Mouse (Mus musculus): ENCODE data around the gene Boll. TPM values are rescaled to one million over a fixed set of nuclear protein-coding genes. Genes with fewer than 3 reads are reported as not detected.
"Not testable (repeated sequence)": the region's sequence is repeated elsewhere in the genome, so short reads cannot be mapped to it uniquely, and the experiment has no call there.

Boll gene
- polyA plus RNA-seq, 1 experiment from 2014 or later = 0.23 TPM

DNA sequence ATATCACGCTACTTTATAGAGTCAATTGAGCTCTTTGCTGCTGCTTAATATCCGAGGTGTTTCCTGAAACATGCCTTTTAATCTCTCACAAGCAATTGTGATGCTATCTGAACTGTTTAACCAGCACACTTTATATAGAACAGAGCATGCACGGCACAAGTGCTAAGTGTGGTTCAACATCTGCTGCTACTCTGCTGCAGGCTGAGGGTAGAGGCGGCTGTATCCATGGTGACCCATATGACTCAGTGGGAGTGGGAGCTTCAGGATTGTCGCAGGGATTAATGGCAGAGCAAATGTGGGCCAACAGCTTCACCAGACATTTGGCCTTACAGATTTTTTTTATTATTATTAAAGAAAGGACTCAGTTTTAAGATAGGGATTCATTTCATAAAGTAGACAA, 36.6 kb upstream of the Boll start:
- Histone ChIP-seq H3K4me2 (ENCODE audit: low read length) (no peak overlapping the region), H3K27me3 (replicated peaks; ENCODE audit: control insufficient read depth, insufficient read depth, low read length) (no peaks in the 10 kb centered on the region; the same call in 1 of the 2 replicates), H3K9ac (ENCODE audit: low read length) (no peak overlapping the region), H3K4me1 (ENCODE audit: control insufficient read depth, insufficient read depth, low read length) (no peaks in the 10 kb centered on the region; the same call in 1 of the 2 replicates), H3K4me3 (ENCODE audit: low read depth, low read length) (no peak overlapping the region), H3K27ac (ENCODE audit: low read depth, low read length) (no peak overlapping the region), H3K9me3 (replicated peaks; ENCODE audit: control insufficient read depth, low read length) (no peaks in the 10 kb centered on the region), H3K36me3 (ENCODE audit: control insufficient read depth, insufficient read depth, low read length) (no peaks in the 10 kb centered on the region)
- ATAC-seq (peak; percentile 55; the same call in 1 of the 2 replicates), DNase-seq (ENCODE audit: low spot score) (peak; percentile 36)
- 39% methylated on average over 5 of the region's 5 CpGs for WGBS

GRCm38 (mm10) chr1:55383114-55383773, 20.0 kb upstream of the Boll start:
- Histone ChIP-seq H3K4me3 (ENCODE audit: low read depth, low read length) (no peak overlapping the region), H3K9ac (ENCODE audit: low read length) (no peak overlapping the region), H3K9me3 (replicated peaks; ENCODE audit: control insufficient read depth, low read length) (no peaks in the 10 kb centered on the region), H3K27me3 (replicated peaks; ENCODE audit: control insufficient read depth, insufficient read depth, low read length) (no peaks in the 10 kb centered on the region), H3K27ac (ENCODE audit: low read depth, low read length) (no peak overlapping the region), H3K36me3 (ENCODE audit: control insufficient read depth, insufficient read depth, low read length) (no peaks in the 10 kb centered on the region), H3K4me1 (ENCODE audit: control insufficient read depth, insufficient read depth, low read length) (no peaks in the 10 kb centered on the region), H3K4me2 (ENCODE audit: low read length) (no peak overlapping the region)
- WGBS = 9% methylated on average over 9 of the region's 9 CpGs
- DNase-seq (ENCODE audit: low spot score) (peak; percentile 89), ATAC-seq (peak; percentile 93)

GRCm38 (mm10) chr1:55380527-55380926, 17.3 kb upstream of the Boll start:
- Histone ChIP-seq H3K27me3 (replicated peaks; ENCODE audit: control insufficient read depth, insufficient read depth, low read length) (no peaks in the 10 kb centered on the region), H3K9ac (ENCODE audit: low read length) (no peak overlapping the region), H3K4me1 (ENCODE audit: control insufficient read depth, insufficient read depth, low read length) (no peaks in the 10 kb centered on the region), H3K4me3 (ENCODE audit: low read depth, low read length) (no peak overlapping the region), H3K9me3 (replicated peaks; ENCODE audit: control insufficient read depth, low read length) (no peaks in the 10 kb centered on the region), H3K4me2 (ENCODE audit: low read length) (no peak overlapping the region), H3K27ac (ENCODE audit: low read depth, low read length) (no peak overlapping the region), H3K36me3 (ENCODE audit: control insufficient read depth, insufficient read depth, low read length) (no peaks in the 10 kb centered on the region)
- DNase-seq (ENCODE audit: low spot score) (no peak), ATAC-seq (no peak)
- WGBS = 80% methylated on average over 2 of the region's 2 CpGs

DNA sequence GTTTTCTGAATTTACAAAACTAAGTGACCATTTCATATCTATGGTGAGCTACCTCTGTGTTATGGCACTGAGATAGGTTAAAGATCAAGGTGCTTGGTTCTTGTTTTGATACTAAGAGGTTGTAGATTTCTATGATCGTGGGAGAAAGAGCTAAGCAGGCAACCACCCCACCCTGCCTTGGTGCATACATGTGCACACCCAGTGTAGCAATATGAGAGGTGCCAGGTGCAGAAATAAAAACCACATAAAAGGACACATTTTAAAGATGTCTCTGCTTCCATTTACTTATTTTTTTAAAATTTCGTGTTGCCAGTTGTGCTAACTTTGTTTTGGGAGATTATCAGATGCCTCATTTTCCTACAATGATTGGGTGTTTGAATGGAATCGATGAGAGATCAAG, 9.4 kb upstream of the Boll start:
- H3K4me3 ChIP-seq (ENCODE audit: low read depth, low read length) = no peak overlapping the region
- WGBS = 93% methylated on average over 3 of the region's 3 CpGs
- H3K27me3 ChIP-seq (replicated peaks; ENCODE audit: control insufficient read depth, insufficient read depth, low read length) = no peaks in the 10 kb centered on the region
- H3K4me1 ChIP-seq (ENCODE audit: control insufficient read depth, insufficient read depth, low read length) = no peaks in the 10 kb centered on the region
- no peak overlapping the region for H3K4me2 ChIP-seq (ENCODE audit: low read length)
- DNase-seq (ENCODE audit: low spot score) (no peak), ATAC-seq (no peak)
- H3K27ac ChIP-seq (ENCODE audit: low read depth, low read length) = no peak overlapping the region
- H3K36me3 ChIP-seq (ENCODE audit: control insufficient read depth, insufficient read depth, low read length) = no peaks in the 10 kb centered on the region
- no peak overlapping the region for H3K9ac ChIP-seq (ENCODE audit: low read length)
- no peaks in the 10 kb centered on the region for H3K9me3 ChIP-seq (replicated peaks; ENCODE audit: control insufficient read depth, low read length)

DNA sequence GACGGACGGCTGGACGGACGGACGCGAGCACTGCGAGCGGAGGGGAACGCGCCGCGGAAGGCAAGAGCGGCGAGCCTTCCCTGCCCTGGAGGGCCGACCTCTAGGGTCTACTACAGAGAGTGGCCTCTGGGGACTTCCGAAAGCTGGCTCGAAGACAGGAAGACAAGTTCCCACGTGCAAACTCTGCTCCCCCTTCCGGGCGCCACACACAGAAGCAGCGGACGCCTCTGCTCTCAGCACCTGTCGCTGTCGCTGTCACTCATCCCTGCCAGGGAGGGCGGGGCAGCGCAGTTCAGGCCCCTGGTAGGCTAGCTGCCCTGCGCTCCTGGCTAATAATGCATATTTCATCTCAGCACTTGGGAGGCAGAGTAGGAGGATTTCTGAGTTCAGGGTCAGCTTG, 317 bp upstream of the Boll start:
- 3% methylated on average over 16 of the region's 27 CpGs for WGBS
- Histone ChIP-seq H3K4me2 (ENCODE audit: low read length) (peak overlapping the region; percentile 59), H3K27ac (ENCODE audit: low read depth, low read length) (no peak overlapping the region), H3K4me3 (ENCODE audit: low read depth, low read length) (peak overlapping the region; percentile 46), H3K4me1 (ENCODE audit: control insufficient read depth, insufficient read depth, low read length) (0 out of 2 replicates have a peak, but pooled peaks cover 2% of the 10 kb centered on the region), H3K36me3 (ENCODE audit: control insufficient read depth, insufficient read depth, low read length) (no peaks in the 10 kb centered on the region), H3K9ac (ENCODE audit: low read length) (no peak overlapping the region), H3K9me3 (replicated peaks; ENCODE audit: control insufficient read depth, low read length) (peaks cover 5% of the 10 kb centered on the region; the same call in 1 of the 2 replicates), H3K27me3 (replicated peaks; ENCODE audit: control insufficient read depth, insufficient read depth, low read length) (peaks cover 8% of the 10 kb centered on the region; the same call in 1 of the 2 replicates)
- ATAC-seq = peak; percentile 91
- peak; percentile 68 for DNase-seq (ENCODE audit: low spot score)

DNA sequence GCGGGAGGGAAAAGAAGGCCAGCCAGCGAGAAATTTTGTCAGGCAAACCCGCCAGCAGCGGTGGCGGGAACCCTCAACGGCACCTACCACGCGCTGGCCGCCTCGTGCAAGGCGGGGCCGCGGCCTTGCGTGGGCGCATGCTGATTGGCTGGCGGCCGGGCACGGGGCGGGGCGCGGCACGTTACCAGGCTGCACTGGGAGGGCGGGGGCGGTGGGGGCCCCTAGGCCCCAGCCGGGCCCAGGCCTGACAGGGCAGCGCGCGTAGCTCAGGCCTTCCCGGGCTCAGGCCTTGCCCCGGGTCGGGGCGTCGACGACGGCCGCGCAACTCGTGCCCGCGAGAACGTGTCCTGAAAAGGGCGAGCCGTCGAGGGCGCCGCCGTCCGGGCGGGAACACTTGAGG, 635 bp downstream of the Boll start:
- H3K9me3 ChIP-seq (replicated peaks; ENCODE audit: control insufficient read depth, low read length) = peaks cover 5% of the 10 kb centered on the region; the same call in 1 of the 2 replicates
- H3K4me1 ChIP-seq (ENCODE audit: control insufficient read depth, insufficient read depth, low read length) = 0 out of 2 replicates have a peak, but pooled peaks cover 2% of the 10 kb centered on the region
- WGBS = 53% methylated on average over 47 of the region's 49 CpGs
- peak overlapping the region; percentile 59; the same call in 1 of the 2 replicates for H3K4me2 ChIP-seq (ENCODE audit: low read length)
- ATAC-seq (peak; percentile 59), DNase-seq (ENCODE audit: low spot score) (no peak)
- H3K4me3 ChIP-seq (ENCODE audit: low read depth, low read length) = no peak overlapping the region
- no peak overlapping the region for H3K9ac ChIP-seq (ENCODE audit: low read length)
- no peaks in the 10 kb centered on the region for H3K36me3 ChIP-seq (ENCODE audit: control insufficient read depth, insufficient read depth, low read length)
- peaks cover 8% of the 10 kb centered on the region; the same call in 1 of the 2 replicates for H3K27me3 ChIP-seq (replicated peaks; ENCODE audit: control insufficient read depth, insufficient read depth, low read length)
- no peak overlapping the region for H3K27ac ChIP-seq (ENCODE audit: low read depth, low read length)

DNA sequence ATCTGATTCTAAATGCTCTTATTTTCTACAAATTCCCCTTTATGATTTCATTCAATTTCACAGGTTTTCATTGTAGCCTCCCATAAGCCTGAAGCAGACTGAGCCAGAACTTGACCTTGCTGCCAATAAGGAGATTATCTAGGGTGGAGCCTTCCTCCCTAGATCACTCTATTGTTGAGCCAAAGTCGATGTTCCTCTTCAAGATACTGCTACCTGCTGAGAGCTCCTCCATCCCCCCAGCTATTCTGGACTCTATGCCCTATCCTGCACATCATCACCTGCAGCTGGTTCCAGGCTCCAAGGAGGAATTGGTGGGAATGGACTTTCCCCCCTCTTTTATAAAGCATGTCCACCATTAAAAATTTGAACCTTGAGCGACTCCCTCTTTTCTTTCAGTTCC, 11.4 kb downstream of the Boll start:
- not testable (repeated sequence) for H3K4me2 ChIP-seq (ENCODE audit: low read length); H3K27ac ChIP-seq (ENCODE audit: low read depth, low read length); ATAC-seq; H3K4me3 ChIP-seq (ENCODE audit: low read depth, low read length); H3K9me3 ChIP-seq (replicated peaks; ENCODE audit: control insufficient read depth, low read length); H3K9ac ChIP-seq (ENCODE audit: low read length); H3K4me1 ChIP-seq (ENCODE audit: control insufficient read depth, insufficient read depth, low read length); DNase-seq (ENCODE audit: low spot score); H3K36me3 ChIP-seq (ENCODE audit: control insufficient read depth, insufficient read depth, low read length); H3K27me3 ChIP-seq (replicated peaks; ENCODE audit: control insufficient read depth, insufficient read depth, low read length)
- WGBS = 78% methylated on average over 2 of the region's 2 CpGs

- not testable (repeated sequence) for H3K27me3 ChIP-seq (replicated peaks; ENCODE audit: control insufficient read depth, insufficient read depth, low read length); DNase-seq (ENCODE audit: low spot score); H3K4me3 ChIP-seq (ENCODE audit: low read depth, low read length); H3K4me1 ChIP-seq (ENCODE audit: control insufficient read depth, insufficient read depth, low read length); H3K9me3 ChIP-seq (replicated peaks; ENCODE audit: control insufficient read depth, low read length); H3K9ac ChIP-seq (ENCODE audit: low read length); H3K36me3 ChIP-seq (ENCODE audit: control insufficient read depth, insufficient read depth, low read length); H3K27ac ChIP-seq (ENCODE audit: low read depth, low read length); ATAC-seq; H3K4me2 ChIP-seq (ENCODE audit: low read length)
- 84% methylated on average over 5 of the region's 5 CpGs for WGBS
Measured at GRCm38 (mm10) chr1:55325496-55325895, 37.8 kb downstream of the Boll start.

DNA sequence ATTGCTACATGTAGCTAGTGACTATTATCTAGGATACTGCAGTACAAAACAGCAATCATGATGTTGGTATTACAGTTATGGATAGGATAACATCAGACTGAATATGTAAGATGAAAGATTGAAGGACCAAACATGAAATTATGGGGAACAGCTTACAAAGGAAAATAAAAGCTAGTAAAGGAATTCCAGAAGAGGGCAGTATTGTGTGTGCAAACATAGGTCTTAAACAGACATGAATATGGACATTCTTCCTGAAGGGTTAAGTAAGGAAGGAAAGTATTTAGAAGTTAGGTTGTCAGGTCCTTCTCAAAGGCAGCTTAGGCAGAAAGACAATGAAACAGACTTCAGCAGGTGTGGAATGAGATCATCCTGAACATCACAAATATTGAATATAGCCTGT, 62.2 kb downstream of the Boll start:
- H3K4me2 ChIP-seq (ENCODE audit: low read length) = no peak overlapping the region
- no peak overlapping the region for H3K9ac ChIP-seq (ENCODE audit: low read length)
- DNase-seq (ENCODE audit: low spot score) (peak; percentile 55), ATAC-seq (no peak)
- no peaks in the 10 kb centered on the region for H3K4me1 ChIP-seq (ENCODE audit: control insufficient read depth, insufficient read depth, low read length)
- H3K27ac ChIP-seq (ENCODE audit: low read depth, low read length) = no peak overlapping the region
- H3K36me3 ChIP-seq (ENCODE audit: control insufficient read depth, insufficient read depth, low read length) = no peaks in the 10 kb centered on the region
- no peaks in the 10 kb centered on the region for H3K27me3 ChIP-seq (replicated peaks; ENCODE audit: control insufficient read depth, insufficient read depth, low read length)
- H3K4me3 ChIP-seq (ENCODE audit: low read depth, low read length) = no peak overlapping the region
- H3K9me3 ChIP-seq (replicated peaks; ENCODE audit: control insufficient read depth, low read length) = 0 out of 2 replicates have a peak, but pooled peaks cover 5% of the 10 kb centered on the region

Measured in forebrain, embryonic 14.5 days (tissue).